Mouse (Mus musculus) embryonic fibroblast, embryonic 13.5 days (primary cell): ENCODE measurements at regions not wholly inside any gene's neighbourhood (a gene's known extent, or its start where the extent isn't known, plus 50 kb on each side); places are given as distances from the start of the nearest gene placed in this dataset.

ENCODE experiments used
- CTCF ChIP-seq: IDR thresholded peaks from 2 replicates; pipeline ENCODE4 v1.5.1; 2011; ENCODE audit warnings: mild to moderate bottlenecking, control low read depth, low read length, moderate library complexity, borderline replicate concordance; ENCODE audit not compliant: insufficient read depth
- POLR2A ChIP-seq: IDR thresholded peaks from 2 replicates; pipeline ENCODE4 v1.6.1; 2011; ENCODE audit warnings: low read depth, mild to moderate bottlenecking, control low read depth, low read length, moderate library complexity

DNA sequence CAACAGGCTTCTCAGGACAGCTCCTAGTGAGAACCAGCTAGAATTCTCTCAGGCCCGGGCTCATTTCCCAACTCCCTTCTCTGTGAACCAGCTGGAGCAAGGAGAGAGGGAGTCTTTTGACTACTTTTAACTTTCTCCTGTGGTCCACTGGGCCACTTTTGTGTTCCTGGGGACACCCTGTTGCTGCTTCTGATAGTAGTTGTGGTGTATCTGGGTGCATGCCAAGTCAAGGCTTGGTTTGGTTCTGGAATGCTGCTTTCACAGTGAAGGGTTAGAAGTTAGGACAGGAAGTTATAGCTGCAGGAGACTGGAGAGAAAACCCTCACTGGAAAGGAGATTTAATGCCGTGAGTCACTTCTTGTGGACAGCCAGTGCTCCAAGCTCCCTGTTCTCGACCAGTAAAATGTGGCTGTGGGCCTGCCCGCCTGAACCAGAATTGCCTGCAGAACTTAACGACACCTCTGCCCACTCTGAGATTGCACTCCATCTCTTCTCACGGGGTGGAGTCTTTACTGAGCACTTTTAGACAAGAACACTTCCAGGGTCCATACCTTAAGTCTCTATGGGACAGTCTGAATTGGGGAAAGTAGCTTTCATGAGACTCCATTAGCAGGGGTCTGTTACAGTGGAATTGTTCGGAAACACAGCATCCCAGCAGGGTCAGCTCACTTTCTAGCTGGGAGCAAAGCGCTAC is 97.0 kb upstream of the Myocd start:
- TF ChIP-seq CTCF: no peak
- TF ChIP-seq POLR2A: no peak; the same call in 1 of the 2 replicates
